In the genomic region with DNA sequence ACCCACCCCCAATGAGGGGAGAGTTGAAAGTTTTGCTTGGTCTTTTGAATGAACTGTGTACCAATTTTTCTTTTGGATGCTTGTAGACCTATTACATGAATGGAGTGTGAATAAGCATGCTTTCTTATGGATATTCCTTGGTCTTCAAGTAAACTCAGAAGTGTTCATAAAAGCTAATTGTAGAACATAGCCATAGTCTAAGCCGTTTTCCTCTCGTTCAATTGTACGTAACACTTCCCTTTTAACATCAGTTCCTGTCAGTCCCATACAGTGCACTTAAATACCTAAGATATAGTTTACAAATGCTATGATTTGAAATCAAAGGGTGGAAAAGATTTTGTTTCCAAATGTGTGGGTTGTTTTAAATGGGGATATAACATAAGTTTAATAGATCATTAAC, we compare ENCODE assay signal across 8 mouse cellular contexts. TPM values are rescaled to one million over a fixed set of nuclear protein-coding genes. Genes with fewer than 3 reads are reported as not detected.
A peak's percentile ranks its signal among the peaks of the same experiment; 100 is the strongest.
DNase-seq lines count a peak whose midpoint lies in the region; ATAC-seq and TF ChIP-seq lines count a peak whose summit lies in the region.
"Had no signal": no experiment of that assay in that cellular context is flagged by ENCODE, and none has a peak within 500 bp of the region (broad histone marks: within the 10 kb centered on the region; RNA-seq: fewer than 3 reads in every experiment).

No protein-coding gene starts in this region.

- H3K9ac ChIP-seq in lung, postnatal 0 days (replicated peaks; ENCODE audit: low read depth) = no peak overlapping the region
- H3K9ac ChIP-seq in forebrain, embryonic 14.5 days (ENCODE audit: low read length) = peak overlapping the region; percentile 100; the same call in 1 of the 2 replicates
- H3K9ac ChIP-seq in limb, embryonic 15.5 days = no peak overlapping the region
- H3K9ac ChIP-seq in stomach, embryonic 15.5 days = no peak overlapping the region

- H3K4me3 ChIP-seq in lung, postnatal 0 days (ENCODE audit: low read depth, low read length) = no peak overlapping the region
- peak overlapping the region; percentile 93; the same call in 1 of the 2 replicates for H3K4me3 ChIP-seq in forebrain, embryonic 14.5 days (ENCODE audit: low read depth, low read length)
- no peak overlapping the region for H3K4me3 ChIP-seq in limb, embryonic 15.5 days
- H3K4me3 ChIP-seq in stomach, embryonic 15.5 days (replicated peaks) = no peak overlapping the region

- H3K36me3 ChIP-seq in lung, postnatal 0 days (ENCODE audit: insufficient read depth, low read length) = peaks cover 10% of the 10 kb centered on the region; the same call in 1 of the 2 replicates
- peaks cover 29% of the 10 kb centered on the region for H3K36me3 ChIP-seq in forebrain, embryonic 14.5 days (ENCODE audit: control insufficient read depth, insufficient read depth, low read length)
- peaks cover 30% of the 10 kb centered on the region for H3K36me3 ChIP-seq in limb, embryonic 15.5 days
- peaks cover 5% of the 10 kb centered on the region; the same call in 1 of the 2 replicates for H3K36me3 ChIP-seq in stomach, embryonic 15.5 days

- H3K27me3 ChIP-seq in lung, postnatal 0 days (replicated peaks; ENCODE audit: insufficient read depth, low read length) = no peaks in the 10 kb centered on the region
- no peaks in the 10 kb centered on the region for H3K27me3 ChIP-seq in forebrain, embryonic 14.5 days (replicated peaks; ENCODE audit: control insufficient read depth, insufficient read depth, low read length)
- no peaks in the 10 kb centered on the region for H3K27me3 ChIP-seq in limb, embryonic 15.5 days
- H3K27me3 ChIP-seq in stomach, embryonic 15.5 days (replicated peaks) = no peaks in the 10 kb centered on the region

- H3K9me3 ChIP-seq in lung, postnatal 0 days (ENCODE audit: low read length) = no peaks in the 10 kb centered on the region
- no peaks in the 10 kb centered on the region for H3K9me3 ChIP-seq in forebrain, embryonic 14.5 days (replicated peaks; ENCODE audit: control insufficient read depth, low read length)
- no peaks in the 10 kb centered on the region for H3K9me3 ChIP-seq in limb, embryonic 15.5 days
- no peaks in the 10 kb centered on the region for H3K9me3 ChIP-seq in stomach, embryonic 15.5 days

- H3K4me2 ChIP-seq in lung, postnatal 0 days (replicated peaks; ENCODE audit: low read depth, low read length) = 0 out of 2 replicates have a peak overlapping the region, but pooled peaks have one; percentile 85
- peak overlapping the region; percentile 97 for H3K4me2 ChIP-seq in forebrain, embryonic 14.5 days (ENCODE audit: low read length)
- H3K4me2 ChIP-seq in limb, embryonic 15.5 days = peak overlapping the region; percentile 74
- H3K4me2 ChIP-seq in stomach, embryonic 15.5 days = peak overlapping the region; percentile 81; the same call in 1 of the 2 replicates

- no peak for DNase-seq in lung, postnatal 0 days (ENCODE audit: low spot score)
- no peak for DNase-seq in lung, postnatal 25 days (ENCODE audit: low spot score)
- no peak for DNase-seq in forebrain, embryonic 14.5 days (ENCODE audit: low spot score)
- DNase-seq in adrenal gland, postnatal 14 days = no peak
- DNase-seq in adrenal gland, adult (ENCODE audit: inconsistent age in 2 of 2, low spot score in 1 of 2) = no peak
- DNase-seq: cerebellum, adult 2 months had no signal

- WGBS in lung, postnatal 0 days = 11% methylated on average over 3 of the region's 3 CpGs
- 37% methylated on average over 3 of the region's 3 CpGs for WGBS in forebrain, embryonic 14.5 days
- 33% methylated on average over 3 of the region's 3 CpGs for WGBS in limb, embryonic 15.5 days
- 33% methylated on average over 3 of the region's 3 CpGs for WGBS in stomach, embryonic 15.5 days

- TF ChIP-seq EP300 in lung, postnatal 0 days (IDR thresholded peaks at IDR 0.05) = no peak

- no peak for ATAC-seq in lung, postnatal 0 days
- ATAC-seq in forebrain, embryonic 14.5 days = no peak
- ATAC-seq in limb, embryonic 15.5 days (ENCODE audit: insufficient number of reproducible peaks, low FRiP score, low TSS enrichment, low read depth) = no peak
- ATAC-seq in stomach, embryonic 15.5 days (ENCODE audit: insufficient read depth, low FRiP score, low read depth) = no peak

- H3K4me1 ChIP-seq in lung, postnatal 0 days (ENCODE audit: insufficient read depth, low read depth, low read length) = peaks cover 9% of the 10 kb centered on the region
- peaks cover 25% of the 10 kb centered on the region for H3K4me1 ChIP-seq in forebrain, embryonic 14.5 days (ENCODE audit: control insufficient read depth, insufficient read depth, low read length)
- peaks cover 20% of the 10 kb centered on the region for H3K4me1 ChIP-seq in limb, embryonic 15.5 days
- peaks cover 11% of the 10 kb centered on the region for H3K4me1 ChIP-seq in stomach, embryonic 15.5 days

- no peak for TF ChIP-seq CTCF in lung, postnatal 0 days (IDR thresholded peaks at IDR 0.05)

- no peak overlapping the region for H3K27ac ChIP-seq in lung, postnatal 0 days (ENCODE audit: low read length)
- H3K27ac ChIP-seq in forebrain, embryonic 14.5 days (ENCODE audit: low read depth, low read length) = no peak overlapping the region
- no peak overlapping the region for H3K27ac ChIP-seq in limb, embryonic 15.5 days
- H3K27ac ChIP-seq in stomach, embryonic 15.5 days = no peak overlapping the region

RNA-seq across cellular contexts. Expression of gene Fubp1, which starts 3.2 kb away (rescaled TPM):
- polyA plus RNA-seq in lung, postnatal 0 days (2015; fragmentation: Nextera tagmentation; extraction: Ambion mirVana) = 74.9 and 95.5 TPM in 2 replicates
- polyA plus RNA-seq in forebrain, embryonic 14.5 days (2014; fragmentation: Nextera tagmentation; extraction: Ambion mirVana) = 292 and 293 TPM in 2 replicates
- polyA plus RNA-seq in limb, embryonic 15.5 days (2015; fragmentation: Nextera tagmentation; extraction: Ambion mirVana) = 192 and 209 TPM in 2 replicates
- 191 and 208 TPM in 2 replicates for polyA plus RNA-seq in stomach, embryonic 15.5 days (2015; fragmentation: Nextera tagmentation; extraction: Ambion mirVana)
- 149 and 160 TPM in 2 replicates for total RNA-seq in adrenal gland, postnatal 14 days (2021)

RNA-seq across cellular contexts. Expression of gene Dnajb4, which starts 3.3 kb away (rescaled TPM):
- polyA plus RNA-seq in lung, postnatal 0 days (2015; fragmentation: Nextera tagmentation; extraction: Ambion mirVana) = 54.0 and 58.7 TPM in 2 replicates
- 21.6 and 28.2 TPM in 2 replicates for polyA plus RNA-seq in forebrain, embryonic 14.5 days (2014; fragmentation: Nextera tagmentation; extraction: Ambion mirVana)
- polyA plus RNA-seq in limb, embryonic 15.5 days (2015; fragmentation: Nextera tagmentation; extraction: Ambion mirVana) = 39.3 and 44.3 TPM in 2 replicates
- polyA plus RNA-seq in stomach, embryonic 15.5 days (2015; fragmentation: Nextera tagmentation; extraction: Ambion mirVana) = 30.9 and 34.9 TPM in 2 replicates
- total RNA-seq in adrenal gland, postnatal 14 days (2021) = 38.6 and 45.2 TPM in 2 replicates

RNA-seq across cellular contexts. Expression of gene Gipc2, which starts 47.4 kb away (rescaled TPM):
- polyA plus RNA-seq in lung, postnatal 0 days (2015; fragmentation: Nextera tagmentation; extraction: Ambion mirVana) = 86.3 and 107 TPM in 2 replicates
- polyA plus RNA-seq in forebrain, embryonic 14.5 days (2014; fragmentation: Nextera tagmentation; extraction: Ambion mirVana) = 3.1 and 4.7 TPM in 2 replicates
- 8.5 and 9.1 TPM in 2 replicates for polyA plus RNA-seq in limb, embryonic 15.5 days (2015; fragmentation: Nextera tagmentation; extraction: Ambion mirVana)
- 57.5 and 78.6 TPM in 2 replicates for polyA plus RNA-seq in stomach, embryonic 15.5 days (2015; fragmentation: Nextera tagmentation; extraction: Ambion mirVana)
- total RNA-seq in adrenal gland, postnatal 14 days (2021) = 0.96 and 2.8 TPM in 2 replicates

RNA-seq across cellular contexts. Expression of gene Nexn, which starts 52.7 kb away (rescaled TPM):
- 39.9 and 47.1 TPM in 2 replicates for polyA plus RNA-seq in lung, postnatal 0 days (2015; fragmentation: Nextera tagmentation; extraction: Ambion mirVana)
- 1.8 TPM in 2 replicates for polyA plus RNA-seq in forebrain, embryonic 14.5 days (2014; fragmentation: Nextera tagmentation; extraction: Ambion mirVana)
- 28.5 and 41.5 TPM in 2 replicates for polyA plus RNA-seq in limb, embryonic 15.5 days (2015; fragmentation: Nextera tagmentation; extraction: Ambion mirVana)
- polyA plus RNA-seq in stomach, embryonic 15.5 days (2015; fragmentation: Nextera tagmentation; extraction: Ambion mirVana) = 35.8 and 37.5 TPM in 2 replicates
- 7.6 and 7.9 TPM in 2 replicates for total RNA-seq in adrenal gland, postnatal 14 days (2021)
